In the genomic region with DNA sequence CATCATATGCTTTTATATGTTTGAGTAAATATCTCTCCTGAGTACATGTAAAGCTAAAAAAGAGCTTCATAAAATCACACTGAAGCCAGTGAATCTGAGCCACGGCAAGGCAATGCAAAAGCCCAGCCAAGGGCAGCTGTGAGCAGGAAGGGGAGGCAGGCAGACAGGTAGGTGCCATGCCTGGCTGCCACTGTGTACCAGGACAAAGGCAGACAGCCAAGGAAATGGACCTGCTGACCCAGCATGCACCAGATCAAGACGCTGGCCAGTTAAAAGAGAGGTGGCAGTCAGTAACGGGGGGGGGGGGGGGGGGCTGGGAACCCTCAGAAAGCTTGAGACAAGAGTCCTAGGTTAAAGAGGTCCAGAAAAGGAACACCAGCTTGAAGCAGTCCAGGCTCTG, we compare ENCODE assay signal across 19 mouse cellular contexts. TPM values are rescaled to one million over a fixed set of nuclear protein-coding genes. Genes with fewer than 3 reads are reported as not detected.
DNase-seq lines count a peak whose midpoint lies in the region.
"Had no signal": no experiment of that assay in that cellular context is flagged by ENCODE, and none has a peak within 500 bp of the region (broad histone marks: within the 10 kb centered on the region; RNA-seq: fewer than 3 reads in every experiment).

No protein-coding gene starts in this region.

- H3K9me3 ChIP-seq in heart, embryonic 10.5 days: no peaks in the 10 kb centered on the region
- H3K9me3 ChIP-seq: embryonic facial prominence, embryonic 15.5 days; heart, embryonic 15.5 days; hindbrain, embryonic 12.5 days; limb, embryonic 10.5 days; liver, embryonic 15.5 days; midbrain, embryonic 13.5 days; neural tube, embryonic 13.5 days had no signal

- peak; percentile 58 for DNase-seq in cerebellum, adult 11-12 months
- no peak for DNase-seq in cerebellum, adult 11 months
- no peak for DNase-seq in heart, embryonic 10.5 days (ENCODE audit: low spot score)
- DNase-seq in heart, postnatal 36 days: no peak
- DNase-seq in brain, adult 2 months (ENCODE audit: low read depth, low spot score): peak; percentile 53
- DNase-seq in kidney, postnatal 14 days: peak; percentile 65
- DNase-seq in retina, embryonic 14.5 days (ENCODE audit: low spot score): no peak
- DNase-seq in gastrocnemius, postnatal 10 days: no peak
- DNase-seq: adrenal gland, adult 8-10 months; lung, postnatal 10 days; thymus, postnatal 25 days had no signal

- peaks cover 49% of the 10 kb centered on the region for H3K4me1 ChIP-seq in heart, embryonic 10.5 days

- 40% methylated on average over 3 of the region's 3 CpGs for WGBS in heart, embryonic 10.5 days

- no peaks in the 10 kb centered on the region for H3K36me3 ChIP-seq in heart, embryonic 10.5 days
- H3K36me3 ChIP-seq: embryonic facial prominence, embryonic 15.5 days; heart, embryonic 15.5 days; hindbrain, embryonic 12.5 days; limb, embryonic 10.5 days; liver, embryonic 15.5 days; midbrain, embryonic 13.5 days; neural tube, embryonic 13.5 days had no signal

- no peak overlapping the region for H3K4me3 ChIP-seq in heart, embryonic 10.5 days
- H3K4me3 ChIP-seq: embryonic facial prominence, embryonic 15.5 days; heart, embryonic 15.5 days; hindbrain, embryonic 12.5 days; limb, embryonic 10.5 days; liver, embryonic 15.5 days; midbrain, embryonic 13.5 days; neural tube, embryonic 13.5 days had no signal

- H3K27me3 ChIP-seq in heart, embryonic 10.5 days (ENCODE audit: insufficient read depth, poor library complexity, severe bottlenecking): peaks cover 42% of the 10 kb centered on the region

- intact Hi-C loops in heart, postnatal 36 days (cut with DNase I): loop anchor here (5.0 to 10.0 kb wide), 3 partner anchors 190 to 518 kb away; no protein-coding TSS in a partner anchor

- 0 out of 2 replicates have a peak overlapping the region, but pooled peaks have one; percentile 42 for H3K27ac ChIP-seq in heart, embryonic 10.5 days
- H3K27ac ChIP-seq: embryonic facial prominence, embryonic 15.5 days; heart, embryonic 15.5 days; hindbrain, embryonic 12.5 days; limb, embryonic 10.5 days; liver, embryonic 15.5 days; midbrain, embryonic 13.5 days; neural tube, embryonic 13.5 days had no signal

RNA-seq across cellular contexts. Expression of a gene that starts 6.4 kb away (rescaled TPM):
- polyA plus RNA-seq in heart, embryonic 10.5 days (2016; fragmentation: Nextera tagmentation; extraction: Ambion mirVana): 13.3 and 17.3 TPM in 2 replicates
- total RNA-seq in heart, postnatal 36 days (2021): 10 to 100 TPM; 38.8 to 57.1 TPM
- total RNA-seq in gastrocnemius, postnatal 10 days (2021): 10 to 100 TPM in 1 of 2 experiments, 1 to 10 TPM in 1; 7.3 to 10.1 TPM
- total RNA-seq: megakaryocyte, adult 5-6 weeks had no signal

Comparison
In these comparisons a context has a peak if more than half of its experiments do, and no peak if none do; other contexts are left out.
1. DNase-seq: peak in cerebellum, adult 11-12 months (single experiment), brain, adult 2 months (single experiment) and kidney, postnatal 14 days (single experiment); none in cerebellum, adult 11 months (single experiment), heart, embryonic 10.5 days (single experiment), heart, postnatal 36 days (0 of 2), retina, embryonic 14.5 days (single experiment) and gastrocnemius, postnatal 10 days (single experiment).